Mouse (Mus musculus) gastrocnemius, adult 18-20 months (tissue): ENCODE results near the gene Hsph1. TPM values are rescaled to one million over a fixed set of nuclear protein-coding genes. Genes with fewer than 3 reads are reported as not detected.

Experiments used
- DNase-seq: peaks from one replicate; pipeline ENCODE4 v3.0.0; 2021; ENCODE audit warnings: low spot score
- total RNA-seq, 2 experiments: library from RNA; stranded (reverse); gene quantifications; 2 replicates each; pipeline ENCODE4 v1.2.3; 2021

The Hsph1 gene
- total RNA-seq, 2 experiments from 2014 or later, result 60.1 to 86.6 TPM

GRCm38 (mm10) chr5:149642783-149643509 is 6.8 kb upstream of the Hsph1 start:
- no peak for DNase-seq

- DNase-seq, result no peak
These were observed 6.2 kb upstream of the Hsph1 start for GRCm38 (mm10) chr5:149642366-149642765.

- DNase-seq, result no peak
These were observed 5.2 kb upstream of the Hsph1 start for GRCm38 (mm10) chr5:149641277-149641892.

- no peak for DNase-seq
These were observed 1.1 kb upstream of the Hsph1 start for GRCm38 (mm10) chr5:149637306-149637705.

GRCm38 (mm10) chr5:149635556-149635955 is 620 bp downstream of the Hsph1 start:
- peak; percentile 22 for DNase-seq

- DNase-seq, result no peak
These were observed 1.7 kb downstream of the Hsph1 start for GRCm38 (mm10) chr5:149634409-149635035.

GRCm38 (mm10) chr5:149625547-149625946 is 10.6 kb downstream of the Hsph1 start:
- DNase-seq, result no peak

- DNase-seq, result no peak
These were observed 12.1 kb downstream of the Hsph1 start for GRCm38 (mm10) chr5:149623815-149624675.

- no peak for DNase-seq
These were observed 13.5 kb downstream of the Hsph1 start for GRCm38 (mm10) chr5:149622644-149623043.

GRCm38 (mm10) chr5:149622152-149622551 is 14.0 kb downstream of the Hsph1 start:
- DNase-seq, result no peak

GRCm38 (mm10) chr5:149617776-149618425 is 18.3 kb downstream of the Hsph1 start:
- no peak for DNase-seq

- DNase-seq, result no peak
These were observed 19.4 kb downstream of the Hsph1 start for GRCm38 (mm10) chr5:149616817-149617216.

- no peak for DNase-seq
These were observed 20.0 kb downstream of the Hsph1 start for GRCm38 (mm10) chr5:149616138-149616537.

- DNase-seq, result no peak
These were observed 23.4 kb downstream of the Hsph1 start for GRCm38 (mm10) chr5:149612740-149613139.

- no peak for DNase-seq
These were observed 24.0 kb downstream of the Hsph1 start for GRCm38 (mm10) chr5:149612165-149612518.

GRCm38 (mm10) chr5:149611476-149612164 is 24.6 kb downstream of the Hsph1 start:
- DNase-seq, result peak; percentile 24

- no peak for DNase-seq
These were observed 29.0 kb downstream of the Hsph1 start for GRCm38 (mm10) chr5:149607083-149607720.

- DNase-seq, result no peak
These were observed 32.9 kb downstream of the Hsph1 start for GRCm38 (mm10) chr5:149603241-149603640.

GRCm38 (mm10) chr5:149601996-149602395 is 34.2 kb downstream of the Hsph1 start:
- no peak for DNase-seq

GRCm38 (mm10) chr5:149597351-149597750 is 38.8 kb downstream of the Hsph1 start:
- DNase-seq, result no peak
